Mouse (Mus musculus) retina, embryonic 14.5 days (tissue): Measurements from ENCODE around the gene Btbd2.
"Not testable (repeated sequence)": the region's sequence is repeated elsewhere in the genome, so short reads cannot be mapped to it uniquely, and the experiment has no call there.

Experiments
- DNase-seq: peaks from one replicate; pipeline ENCODE4 v3.0.0-alpha.2; 2015; ENCODE audit warnings: low spot score

Btbd2 gene

DNA sequence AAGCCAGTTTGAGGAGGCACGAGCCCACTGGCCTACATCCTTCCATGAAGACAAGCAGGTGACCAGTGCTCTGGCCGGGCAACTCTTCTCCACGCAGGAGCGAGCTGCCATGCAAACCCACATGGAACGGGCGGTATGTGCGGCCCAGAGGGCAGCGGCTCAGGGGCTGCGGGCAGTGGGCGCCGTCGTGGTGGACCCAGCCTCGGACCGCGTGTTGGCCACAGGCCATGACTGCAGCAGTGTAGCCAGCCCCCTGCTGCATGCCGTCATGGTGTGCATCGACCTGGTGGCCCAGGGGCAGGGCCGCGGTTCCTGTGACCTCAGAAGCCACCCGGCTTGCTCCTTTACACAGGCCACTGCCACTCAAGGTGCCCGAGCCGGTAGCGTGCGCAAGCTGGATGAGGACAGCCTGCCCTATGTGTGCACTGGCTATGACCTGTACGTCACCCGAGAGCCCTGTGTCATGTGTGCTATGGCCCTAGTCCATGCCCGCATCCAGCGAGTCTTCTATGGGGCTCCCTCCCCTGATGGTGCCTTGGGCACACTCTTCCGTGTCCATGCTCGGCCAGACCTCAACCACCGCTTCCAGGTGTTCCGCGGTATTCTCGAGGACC lies 50.0 kb downstream of the Btbd2 start:
- no peak for DNase-seq

DNA sequence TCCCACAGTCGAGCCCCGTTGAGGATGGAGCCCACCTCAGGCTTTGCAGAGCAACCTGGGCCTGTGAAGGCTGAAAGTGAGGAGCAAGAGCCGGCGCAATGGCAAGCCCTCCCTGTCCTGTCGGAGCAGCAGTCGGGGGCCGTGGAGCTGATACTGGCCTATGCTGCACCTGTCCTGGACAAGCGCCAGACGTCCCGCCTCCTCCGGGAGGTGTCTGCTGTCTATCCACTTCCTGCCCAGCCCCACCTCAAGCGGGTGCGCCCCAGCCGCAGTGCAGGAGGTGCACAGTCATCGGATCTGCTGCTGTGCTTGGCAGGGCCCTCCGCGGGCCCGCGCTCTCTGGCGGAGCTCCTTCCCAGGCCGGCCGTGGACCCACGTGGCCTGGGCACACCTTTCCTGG lies 50.6 kb downstream of the Btbd2 start:
- DNase-seq: no peak

DNA sequence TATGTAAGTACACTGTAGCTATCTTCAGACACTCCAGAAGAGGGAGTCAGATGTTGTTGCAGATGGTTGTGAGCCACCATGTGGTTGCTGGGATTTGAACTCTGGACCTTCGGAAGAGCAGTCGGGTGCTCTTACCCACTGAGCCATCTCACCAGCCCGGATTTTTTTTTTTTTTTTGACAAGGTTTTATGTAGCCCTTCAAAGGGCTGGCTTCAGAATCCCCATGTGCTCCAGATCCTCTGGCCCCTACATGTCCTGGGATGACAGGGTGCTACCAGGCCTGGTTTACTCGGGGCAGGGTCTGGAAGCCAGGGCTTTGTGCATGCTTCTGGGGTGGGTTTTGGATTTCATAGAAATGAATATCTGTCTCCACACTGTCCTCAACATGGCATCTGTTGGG lies 51.1 kb downstream of the Btbd2 start, which contains the start of gene Gm49322:
TSS of gene Gm49322 (plus strand) at position 301 of the 400 bp plus-strand sequence.
- not testable (repeated sequence) for DNase-seq

- no peak for DNase-seq
Observed at GRCm38 (mm10) chr10:80604988-80605387, 51.9 kb downstream of the Btbd2 start.

GRCm38 (mm10) chr10:80604001-80604509 lies 52.8 kb downstream of the Btbd2 start:
- no peak for DNase-seq

GRCm38 (mm10) chr10:80603364-80603763 lies 53.5 kb downstream of the Btbd2 start:
- DNase-seq: no peak

DNA sequence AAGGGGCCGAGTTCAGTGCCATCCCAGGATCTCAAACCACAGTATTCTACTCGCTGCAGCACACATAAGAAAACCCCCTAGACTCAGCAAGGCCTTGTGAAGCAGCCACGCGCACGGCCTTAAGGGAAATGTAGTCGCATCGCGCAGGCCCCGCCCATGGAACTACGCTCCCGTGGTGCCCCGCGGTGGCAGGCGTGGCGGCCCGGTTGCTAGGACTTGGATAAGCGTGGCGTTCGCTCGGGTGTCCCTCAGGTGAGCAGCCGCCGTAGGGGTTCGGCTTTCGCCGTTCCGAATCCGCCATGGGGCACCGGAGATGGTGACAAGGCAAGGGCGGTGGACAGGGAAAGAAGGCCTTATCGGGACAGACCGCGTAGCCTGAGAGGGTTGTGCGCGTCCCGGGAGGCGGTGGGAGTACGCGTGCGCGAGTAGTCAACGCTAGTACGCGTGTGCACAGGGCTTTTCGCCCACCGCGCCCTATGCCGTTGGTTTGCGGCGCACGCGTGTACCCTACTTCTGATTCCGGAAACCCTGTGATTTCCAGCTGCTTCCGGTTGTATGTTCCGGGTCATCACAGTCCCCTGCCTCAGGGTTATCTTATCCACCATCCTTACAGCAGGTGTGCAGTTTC lies 54.1 kb downstream of the Btbd2 start, which contains the start of the genes Scamp4 and Adat3:
TSS of gene Scamp4 (plus strand) at position 175 of the 628 bp plus-strand sequence.
TSS of gene Adat3 (plus strand) at position 183 of the 628 bp plus-strand sequence.
- peak; percentile 96 for DNase-seq

GRCm38 (mm10) chr10:80596318-80596717 lies 60.6 kb downstream of the Btbd2 start:
- no peak for DNase-seq
